Mouse (Mus musculus) kidney, adult 2 months (tissue): ENCODE measurements around the gene Inhbe.

Experiments
- CTCF ChIP-seq: fragments of 200-500 bp; conservative IDR thresholded peaks from 2 replicates; pipeline ENCODE4 v1.5.1; 2011; ENCODE audit warnings: low read depth, mild to moderate bottlenecking, control low read depth, low read length, moderate library complexity, mixed read lengths; ENCODE audit not compliant: insufficient read depth, insufficient read length
- POLR2A ChIP-seq: fragments of 200-500 bp; IDR thresholded peaks from one replicate; pipeline ENCODE4 v1.6.1; 2011; ENCODE audit warnings: low read depth, low read length, control low read depth

DNA sequence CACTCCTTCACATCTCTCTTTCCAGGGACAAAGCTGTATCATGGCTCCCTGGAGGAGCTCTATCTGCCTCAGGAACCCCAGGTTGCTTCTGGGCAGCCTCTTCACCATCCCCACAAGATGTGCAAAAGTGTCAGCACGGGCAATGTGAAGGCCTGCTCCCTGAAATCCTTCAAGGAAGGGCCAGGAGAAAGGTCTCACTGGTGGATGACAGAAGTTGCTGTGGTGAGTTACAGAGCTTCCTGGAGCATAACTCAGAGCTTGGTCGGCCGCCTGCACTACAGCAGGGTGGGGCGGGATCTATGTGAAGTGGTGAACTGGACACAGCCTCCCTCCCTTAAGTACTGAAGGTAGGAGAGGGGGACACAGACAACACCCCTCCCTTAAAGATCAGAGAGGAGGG, 31.5 kb downstream of the Inhbe start:
- TF ChIP-seq CTCF, result no peak
- no peak for TF ChIP-seq POLR2A
